Mouse (Mus musculus) induced T-regulatory cell, adult 2 months (primary cell): ENCODE measurements around the gene Rgs12.

ENCODE experiments used
- DNase-seq: peaks from one replicate; pipeline ENCODE4 v3.0.0-alpha.2; 2012; ENCODE audit warnings: low read depth

The Rgs12 gene

GRCm38 (mm10) chr5:34981734-34982133 lies 32.5 kb downstream of the Rgs12 start:
- no peak for DNase-seq

DNA sequence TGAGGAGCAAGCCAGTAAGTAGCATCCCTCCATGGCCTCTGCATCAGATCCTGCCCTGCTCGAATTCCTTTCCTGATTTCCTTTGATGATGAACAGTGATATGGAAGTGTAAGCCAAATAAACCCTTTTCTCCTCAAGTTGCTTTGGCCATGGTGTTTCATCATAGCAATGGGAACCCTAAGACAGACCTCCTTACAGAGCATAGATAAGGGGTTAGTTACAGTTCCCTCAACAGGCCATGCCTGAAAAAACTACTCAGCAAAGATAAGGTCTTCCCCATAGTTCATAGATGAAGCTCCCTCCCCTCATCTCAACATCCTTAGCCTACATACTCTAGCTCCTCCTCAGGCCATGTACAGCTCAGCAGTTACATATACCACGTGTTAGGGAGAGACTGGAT lies 35.7 kb downstream of the Rgs12 start:
- DNase-seq: no peak

GRCm38 (mm10) chr5:34985867-34986266 lies 36.6 kb downstream of the Rgs12 start:
- DNase-seq: peak; percentile 76

DNA sequence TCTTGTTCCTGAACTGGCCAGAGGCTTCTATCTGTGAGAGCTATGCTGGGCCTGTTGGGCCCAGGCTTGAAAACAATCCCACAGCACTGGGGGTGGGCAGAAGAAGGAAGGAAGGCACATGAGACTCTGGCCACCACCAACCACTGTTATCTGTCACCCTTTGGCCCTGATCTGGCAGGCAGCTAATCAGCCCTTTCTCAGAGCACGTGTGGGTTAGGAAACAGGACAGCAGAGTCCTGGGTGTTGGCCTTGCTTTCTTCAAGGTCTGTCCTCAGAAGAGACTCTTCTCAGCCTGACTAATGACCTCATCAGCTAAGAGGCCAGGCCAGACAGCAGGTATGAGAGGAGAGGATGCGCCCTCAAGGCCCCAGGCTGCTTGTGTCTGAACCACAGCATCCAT lies 38.2 kb downstream of the Rgs12 start:
- no peak for DNase-seq

DNA sequence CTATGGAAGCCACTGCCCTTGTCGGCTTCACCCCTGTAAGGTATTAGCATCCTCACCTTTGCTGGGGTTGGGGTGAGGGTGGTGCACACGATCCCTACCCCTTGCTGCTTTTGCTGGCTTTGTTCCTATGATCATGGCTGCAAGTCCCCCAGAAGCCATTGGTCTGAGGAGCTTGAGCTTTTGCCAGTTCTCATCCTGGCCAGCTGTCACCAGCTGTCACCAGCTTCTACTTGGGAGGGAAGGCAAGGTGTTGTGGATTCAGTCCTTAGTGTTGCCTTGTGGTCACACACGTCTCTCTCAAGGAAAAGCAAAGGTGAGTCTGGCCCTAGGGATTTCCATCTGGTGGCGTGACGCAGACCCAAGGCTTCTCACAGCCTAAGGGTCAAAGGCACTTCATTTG lies 39.4 kb downstream of the Rgs12 start:
- no peak for DNase-seq

GRCm38 (mm10) chr5:34989321-34989772 lies 40.1 kb downstream of the Rgs12 start:
- DNase-seq: peak; percentile 22

DNA sequence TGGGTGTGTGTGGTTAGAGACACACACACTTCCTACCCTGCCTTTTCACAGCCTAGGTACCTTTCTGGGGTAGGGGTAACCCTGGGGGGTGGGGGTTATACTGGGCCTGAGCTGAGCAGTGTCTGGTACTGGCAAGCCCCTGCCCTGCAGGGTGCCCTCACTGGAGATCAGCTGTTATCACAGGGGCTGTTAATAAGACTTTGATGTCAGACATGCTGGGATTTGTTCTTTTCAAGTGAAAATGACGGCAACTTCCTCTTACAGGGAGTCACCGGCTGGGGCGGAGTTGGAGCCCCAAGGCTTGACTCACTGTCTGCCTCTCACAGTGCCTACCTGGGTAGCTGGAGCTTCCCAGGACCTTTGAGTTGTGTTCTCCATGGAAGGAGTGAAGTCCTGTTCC lies 49.5 kb downstream of the Rgs12 start:
- DNase-seq: no peak

GRCm38 (mm10) chr5:34999281-34999680 lies 50.0 kb downstream of the Rgs12 start:
- DNase-seq: no peak

GRCm38 (mm10) chr5:35000323-35000722 lies 51.1 kb downstream of the Rgs12 start:
- DNase-seq: no peak

- no peak for DNase-seq
Measured at GRCm38 (mm10) chr5:35001144-35001543, 51.9 kb downstream of the Rgs12 start.

DNA sequence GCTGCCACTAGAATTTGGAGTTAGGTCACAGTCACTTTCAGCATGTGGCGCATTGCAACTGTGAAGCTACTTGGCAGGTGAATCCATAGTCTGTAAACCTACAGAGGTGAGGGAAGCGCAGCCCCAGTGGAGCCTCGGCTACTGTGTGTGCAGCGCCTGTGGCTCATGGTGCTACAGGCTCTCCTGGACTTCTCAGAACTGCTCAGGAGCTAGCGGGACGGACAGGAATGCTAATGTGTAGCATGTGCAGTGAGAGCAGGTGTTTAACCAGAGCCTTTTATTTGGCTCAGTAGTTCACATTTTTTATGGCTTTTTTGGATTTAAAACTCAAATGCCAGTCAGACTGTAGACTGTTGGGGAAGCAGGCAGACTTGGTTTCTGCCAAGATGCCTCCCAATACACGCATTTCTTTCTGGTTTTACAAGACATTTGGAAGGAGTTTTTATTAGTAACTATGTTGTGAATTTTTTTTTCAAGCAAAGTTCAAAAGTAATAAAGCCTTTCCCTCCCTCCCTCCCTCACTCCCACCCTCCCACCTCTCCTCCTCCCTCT lies 54.4 kb downstream of the Rgs12 start:
- no peak for DNase-seq

GRCm38 (mm10) chr5:35004769-35005168 lies 55.5 kb downstream of the Rgs12 start:
- no peak for DNase-seq

GRCm38 (mm10) chr5:35005659-35006058 lies 56.4 kb downstream of the Rgs12 start:
- DNase-seq: no peak

DNA sequence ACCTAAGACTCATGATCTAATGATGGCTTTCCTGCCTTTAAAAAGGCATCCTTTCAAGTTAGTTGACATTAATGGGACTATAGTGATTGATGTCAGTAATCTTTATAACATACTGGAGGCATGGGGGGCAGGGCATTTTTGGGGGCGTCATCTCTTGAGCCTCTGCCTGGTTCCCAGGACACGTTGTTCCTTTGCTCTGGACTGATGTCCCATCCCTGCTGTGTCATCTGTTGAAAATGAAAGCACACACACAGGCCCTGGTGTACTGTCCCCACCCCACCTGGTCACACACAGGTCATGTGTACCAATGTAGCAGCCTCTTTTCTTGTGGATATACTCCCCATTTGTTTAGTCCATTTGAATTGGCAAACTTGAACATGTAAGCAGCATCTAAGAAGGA lies 57.4 kb downstream of the Rgs12 start:
- no peak for DNase-seq

DNA sequence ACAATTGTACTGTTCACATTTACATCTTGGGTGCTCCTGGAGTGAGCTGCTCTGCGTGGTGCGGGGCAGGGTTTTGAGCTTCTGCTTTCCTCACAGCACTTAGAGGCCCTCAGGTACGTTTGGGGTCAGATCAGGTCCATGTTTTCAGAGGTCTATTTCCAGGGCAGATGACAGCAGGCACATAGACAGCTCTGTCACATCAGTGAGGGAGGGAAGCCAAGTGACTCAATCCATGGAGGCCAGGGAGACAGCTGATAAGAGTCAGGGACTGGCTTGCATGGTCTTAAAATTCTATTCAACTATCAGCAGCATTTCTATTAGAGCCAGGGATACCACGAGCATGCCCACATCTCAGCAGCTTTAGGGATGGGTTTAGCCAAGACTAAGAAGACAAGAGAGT lies 59.9 kb downstream of the Rgs12 start:
- no peak for DNase-seq

- DNase-seq: no peak
Measured at GRCm38 (mm10) chr5:35010656-35011055, 61.4 kb downstream of the Rgs12 start.

DNA sequence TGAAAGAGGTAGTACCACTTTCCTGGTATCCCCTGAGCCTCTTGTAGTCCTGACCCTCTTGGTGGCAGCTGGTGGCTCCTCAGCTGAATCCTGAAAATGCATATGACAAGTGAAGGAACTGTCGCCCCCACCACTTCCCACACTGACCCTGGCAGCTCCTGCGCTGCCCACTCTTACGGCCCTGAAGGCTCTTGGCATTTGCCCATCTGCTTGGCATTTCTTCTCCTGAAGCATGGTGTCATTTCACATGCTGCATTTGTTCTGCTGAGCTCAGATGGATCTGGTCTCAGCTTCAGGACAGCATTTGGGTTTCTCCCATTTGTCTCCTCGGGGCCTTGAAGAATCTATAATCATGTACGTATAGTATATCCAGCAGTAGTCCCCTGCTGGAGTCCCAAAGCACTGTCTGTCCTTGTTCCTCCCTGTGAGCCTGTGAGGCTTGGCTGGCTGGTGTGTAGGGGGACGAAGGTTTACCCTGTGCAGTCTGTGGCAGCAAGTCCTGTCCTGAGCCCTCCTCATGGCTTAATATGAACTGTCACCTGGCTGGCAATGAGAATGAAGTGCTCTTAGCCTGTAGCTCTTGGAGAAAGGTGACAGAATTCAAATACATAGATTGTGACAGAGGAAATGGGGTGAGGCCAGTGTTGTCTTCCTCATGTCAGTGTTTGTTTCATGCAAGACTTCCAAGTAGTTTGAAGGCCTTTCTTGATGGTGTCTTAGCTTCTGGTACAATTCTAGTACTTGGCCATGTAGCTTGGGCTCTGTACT lies 62.1 kb downstream of the Rgs12 start:
- no peak for DNase-seq

- no peak for DNase-seq
Measured at GRCm38 (mm10) chr5:35014036-35014435, 64.8 kb downstream of the Rgs12 start.

DNA sequence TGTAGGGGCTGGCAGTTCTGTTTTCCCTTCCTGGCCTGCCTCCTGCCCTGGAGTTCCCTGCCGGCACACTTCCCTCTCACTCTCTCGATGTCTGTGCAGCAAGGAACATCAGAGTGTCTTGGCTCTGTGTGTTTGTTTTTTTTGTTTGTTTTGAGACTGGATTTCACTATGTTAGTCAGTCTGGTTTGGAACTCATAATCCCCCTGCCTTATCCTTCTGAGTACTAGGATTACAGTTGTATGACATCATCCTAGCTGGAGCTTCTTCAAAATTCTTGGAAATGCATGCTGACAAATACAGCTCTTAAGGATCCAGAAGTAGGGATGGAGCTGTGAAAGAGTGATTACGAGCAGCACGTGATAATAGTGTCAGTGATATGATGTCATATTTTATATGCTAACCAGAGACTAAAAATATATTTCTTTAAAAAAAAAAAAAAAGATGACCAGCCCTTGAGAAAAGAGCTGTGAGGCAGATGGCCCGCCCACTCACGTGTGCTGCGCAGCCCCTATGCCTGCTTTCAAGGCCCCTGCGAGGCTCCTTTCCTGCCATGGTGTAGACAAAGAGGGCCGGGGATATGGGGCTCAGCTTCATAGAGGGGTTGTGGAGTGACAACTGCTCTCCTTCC lies 70.5 kb downstream of the Rgs12 start:
- no peak for DNase-seq

DNA sequence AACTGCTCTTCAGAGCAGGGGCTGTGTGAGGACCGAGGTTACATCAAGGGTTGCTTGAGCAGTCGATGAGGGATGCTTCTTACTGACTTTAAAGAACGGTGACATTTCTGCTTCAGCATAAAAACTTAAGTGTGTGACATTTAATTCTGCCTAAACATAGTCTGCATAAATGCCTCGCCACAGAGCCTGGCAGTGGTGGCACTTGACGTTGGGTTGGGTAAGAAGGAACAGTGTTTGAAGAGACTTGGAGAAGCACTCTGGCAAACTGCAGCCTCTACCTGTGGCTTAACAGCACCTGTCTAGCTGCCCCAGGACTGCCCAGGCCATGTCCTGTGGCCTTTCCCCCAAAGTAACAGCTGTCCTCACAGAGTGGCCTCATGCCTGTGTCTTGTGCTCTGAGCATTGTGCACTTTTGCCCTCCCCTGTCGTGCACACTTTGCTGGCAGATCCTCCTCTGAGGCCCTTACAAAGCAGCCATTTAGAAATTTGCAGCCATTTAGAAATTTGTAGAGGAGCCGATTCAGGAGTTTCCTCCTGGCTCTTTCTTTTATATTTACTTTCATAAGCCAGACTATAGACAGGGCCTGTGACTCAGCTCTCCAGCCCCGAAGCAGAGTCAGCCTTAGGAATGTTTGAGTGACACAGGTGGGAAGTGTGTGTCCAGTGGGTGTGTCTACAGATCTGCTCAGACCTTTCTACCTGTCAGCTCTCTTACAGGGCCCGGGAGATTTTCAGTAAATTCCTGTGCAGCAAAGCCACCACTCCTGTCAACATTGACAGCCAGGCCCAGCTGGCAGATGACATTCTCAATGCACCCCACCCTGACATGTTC lies 71.4 kb downstream of the Rgs12 start:
- no peak for DNase-seq

DNA sequence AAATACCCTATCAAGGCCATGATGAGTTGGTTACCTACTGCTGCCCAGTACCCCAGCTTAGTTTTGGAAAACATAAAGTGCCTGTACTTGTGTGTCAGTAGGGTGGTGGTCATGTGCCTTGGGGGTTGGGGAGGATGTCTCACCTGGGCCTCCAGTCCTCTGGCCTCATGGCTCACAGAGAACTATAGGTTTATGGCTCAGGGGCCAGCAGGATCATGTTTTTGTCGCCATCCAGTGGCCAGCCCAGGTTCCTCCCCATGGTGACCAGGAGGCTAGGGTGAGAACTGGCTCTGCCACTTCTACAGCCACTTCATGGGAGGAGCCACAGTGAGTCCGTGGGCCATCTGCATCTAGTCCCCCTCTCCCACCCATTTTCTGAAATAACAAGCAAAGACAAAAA lies 75.7 kb downstream of the Rgs12 start:
- DNase-seq: peak; percentile 27

DNA sequence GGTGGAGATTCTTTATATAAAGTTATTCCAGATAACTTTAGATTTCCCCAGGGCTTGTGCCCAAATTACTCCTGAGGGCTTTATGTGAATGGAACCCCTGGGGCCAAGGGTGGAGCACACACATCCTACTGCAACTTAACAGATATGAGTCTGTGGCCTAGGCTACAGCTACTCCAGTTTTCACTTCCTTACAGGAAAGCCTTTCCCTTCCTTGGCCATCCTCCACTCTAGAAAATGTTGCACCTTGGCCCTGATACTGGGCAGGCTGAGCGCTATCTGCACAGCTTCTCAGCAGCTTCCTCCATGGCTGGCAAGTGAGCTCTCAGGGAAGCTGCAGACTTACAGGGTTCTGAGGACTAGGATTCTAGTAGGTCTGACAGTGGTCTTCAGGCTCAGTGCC lies 80.1 kb downstream of the Rgs12 start:
- DNase-seq: no peak

DNA sequence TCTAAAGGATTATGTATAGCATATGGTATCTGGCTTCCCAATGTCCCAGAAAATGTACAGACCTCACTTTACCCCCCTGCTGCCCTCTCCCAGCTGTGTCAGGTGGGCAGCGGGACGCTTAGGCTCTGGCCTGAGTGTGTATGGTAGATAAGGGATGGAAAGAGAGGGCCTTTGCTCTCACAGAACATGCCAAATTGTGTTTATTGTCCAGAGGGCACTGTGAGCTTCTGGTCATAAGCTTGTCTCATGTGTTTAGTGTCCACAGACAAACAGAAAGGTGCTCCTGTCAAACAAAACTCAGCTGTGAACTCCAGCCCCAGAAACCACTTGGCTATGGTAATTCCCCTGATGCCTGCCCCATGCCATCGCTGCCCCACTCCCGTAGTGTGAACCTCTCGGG lies 80.5 kb downstream of the Rgs12 start:
- no peak for DNase-seq
